Mouse (Mus musculus) CH12F3 (cell line): Measurements from ENCODE around the gene Cd6.

Experiments used
- in situ Hi-C: fragments of 300-500 bp; cut with MboI; formaldehyde crosslinking; loops from 2 replicates; pipeline ENCODE4 v1.14.3; 2020; ENCODE audit warnings: low sequenced_read_pairs

Cd6 gene

DNA sequence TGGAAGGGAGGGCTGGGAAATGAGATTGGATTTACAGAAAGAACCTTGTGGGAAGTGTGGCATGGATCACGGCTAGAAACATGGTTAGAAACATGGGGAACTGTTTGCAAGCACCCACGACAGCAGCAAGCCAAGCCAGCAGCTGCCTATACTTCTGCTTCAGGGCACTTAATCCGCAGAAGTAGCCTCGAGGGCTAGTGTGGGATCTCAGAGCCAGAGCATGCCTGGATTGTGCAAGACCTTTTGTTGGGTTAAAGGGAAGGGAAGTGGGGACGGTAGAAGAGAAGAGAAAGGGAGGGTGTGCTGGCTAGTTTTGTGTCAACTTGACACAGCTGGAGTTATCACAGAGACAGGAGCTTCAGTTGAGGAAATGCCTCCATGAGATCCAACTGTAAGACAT is 26.1 kb downstream of the Cd6 start:
- in situ Hi-C loops: no loop called here

GRCm38 (mm10) chr19:10801906-10802305 is 28.0 kb downstream of the Cd6 start:
- in situ Hi-C loops: no loop called here

GRCm38 (mm10) chr19:10801070-10801469 is 28.8 kb downstream of the Cd6 start:
- in situ Hi-C loops: no loop called here

DNA sequence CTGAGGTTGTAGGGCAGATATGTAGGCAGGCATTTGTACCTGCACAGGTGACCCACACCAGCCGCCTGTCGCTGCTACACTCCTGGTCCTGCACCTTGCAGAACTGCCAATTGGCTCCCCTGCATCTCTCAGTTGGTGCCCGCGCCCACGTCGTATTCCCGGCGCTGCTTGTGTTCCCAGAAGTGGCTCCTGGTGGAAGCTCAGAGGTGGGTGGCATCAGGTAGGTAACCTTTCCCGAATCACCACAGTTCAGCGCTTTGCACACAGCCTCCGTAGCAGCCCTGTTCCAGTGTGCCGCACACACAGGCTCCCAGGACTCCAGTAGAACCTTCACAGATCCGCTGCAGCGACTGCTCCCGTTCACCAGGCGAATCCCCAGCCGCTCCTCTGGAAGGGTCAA is 30.7 kb downstream of the Cd6 start:
- in situ Hi-C loops: no loop called here

GRCm38 (mm10) chr19:10798576-10798975 is 31.3 kb downstream of the Cd6 start:
- in situ Hi-C loops: no loop called here

DNA sequence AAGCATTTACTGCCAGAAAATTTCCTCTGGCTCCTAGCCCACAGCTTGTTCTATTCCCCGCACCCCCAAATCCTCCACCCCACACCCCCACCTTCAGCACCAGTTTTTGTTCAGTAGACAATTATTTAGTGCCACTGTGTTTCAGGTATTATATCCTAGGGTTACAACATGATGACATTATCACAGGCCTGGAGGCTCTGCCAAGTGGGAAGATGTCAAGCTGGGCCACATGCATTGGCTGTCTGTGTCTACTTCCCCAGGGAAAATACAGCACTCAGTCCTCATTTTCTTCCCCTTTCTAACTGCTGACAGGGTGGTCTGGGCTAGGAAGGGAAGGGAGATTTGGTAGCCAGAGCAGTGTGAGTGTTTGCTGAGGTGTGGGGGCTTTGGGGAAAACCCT is 34.9 kb downstream of the Cd6 start:
- in situ Hi-C loops: no loop called here

DNA sequence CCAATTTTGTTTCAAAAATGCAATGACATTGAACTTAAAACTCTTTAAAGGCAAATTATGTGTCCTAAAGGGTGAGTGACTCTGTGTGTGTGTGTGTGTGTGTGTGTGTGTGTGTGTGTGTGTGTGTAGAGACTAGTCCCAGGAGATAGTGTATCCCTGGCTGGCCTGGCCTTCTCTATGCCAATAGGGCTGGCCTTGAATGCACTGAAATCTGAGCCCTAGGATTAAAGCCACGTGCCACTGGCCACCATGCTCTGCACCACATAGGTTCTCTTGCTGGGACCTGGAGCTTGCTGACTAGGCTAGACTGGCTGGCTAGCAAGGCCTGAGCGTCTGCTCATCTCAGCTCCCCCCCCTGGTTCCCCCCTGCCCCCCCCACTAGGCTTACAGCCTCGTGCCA is 36.8 kb downstream of the Cd6 start:
- in situ Hi-C loops: no loop called here

DNA sequence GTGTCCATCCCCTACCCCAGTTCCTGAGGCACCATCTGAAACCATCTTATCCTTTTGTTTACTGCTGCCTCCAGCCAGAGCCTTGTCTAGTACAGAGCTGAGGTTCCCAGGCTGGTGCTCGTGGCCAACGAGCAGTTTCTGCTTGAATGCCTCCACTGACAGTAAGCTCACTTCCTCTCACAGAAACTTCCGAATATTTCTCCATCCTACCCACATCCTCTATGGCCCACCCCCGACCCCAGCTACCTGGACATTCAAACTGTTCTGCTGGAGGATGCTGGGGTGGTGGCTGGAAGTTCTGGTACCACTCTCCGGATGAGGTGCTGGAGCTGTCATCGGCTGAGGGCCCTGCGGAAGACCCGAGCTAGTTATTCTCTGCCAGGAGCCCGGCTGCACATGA is 39.5 kb downstream of the Cd6 start:
- in situ Hi-C loops: no loop called here

DNA sequence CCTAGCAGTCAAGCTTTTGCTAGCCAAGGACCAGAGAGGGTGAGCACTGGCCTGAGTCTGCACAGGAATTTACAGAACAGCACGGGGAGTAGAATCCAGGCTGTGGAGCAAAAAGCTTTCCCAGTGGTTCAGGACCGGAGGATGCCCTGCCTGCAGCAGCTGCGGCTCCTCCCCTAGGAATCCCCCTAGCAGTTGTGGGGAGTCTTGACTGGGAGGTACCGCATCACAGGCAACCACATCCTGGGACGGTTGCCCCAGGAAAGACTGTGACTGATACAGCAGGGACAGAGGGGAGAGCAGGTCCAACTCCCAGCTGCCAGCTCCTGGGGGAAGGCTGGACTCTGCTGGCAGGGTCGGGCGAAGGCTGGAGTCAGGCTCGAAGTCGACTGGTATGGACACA is 41.6 kb downstream of the Cd6 start:
- in situ Hi-C loops: no loop called here

DNA sequence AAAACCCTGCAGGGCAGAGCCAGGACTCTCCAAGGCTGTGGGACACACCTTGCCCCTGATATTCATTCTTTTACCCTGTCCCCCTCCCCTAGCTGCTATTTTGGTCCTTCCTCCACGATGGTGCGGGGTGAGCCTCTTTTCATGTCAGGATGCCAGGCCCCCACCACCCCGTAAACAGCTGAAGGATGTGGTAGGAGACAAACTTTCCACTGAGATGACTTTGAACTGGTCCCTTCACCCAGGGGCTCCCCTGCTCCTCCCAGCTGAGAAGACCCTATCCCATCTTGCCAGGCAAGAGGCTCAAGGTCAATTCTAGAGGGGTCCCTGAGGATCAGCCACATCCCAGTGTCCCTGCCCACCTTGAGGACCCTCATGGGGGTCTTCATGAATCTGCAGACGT is 42.5 kb downstream of the Cd6 start:
- in situ Hi-C loops: no loop called here

GRCm38 (mm10) chr19:10786753-10787152 is 43.1 kb downstream of the Cd6 start:
- in situ Hi-C loops: no loop called here

GRCm38 (mm10) chr19:10784796-10785459 is 44.9 kb downstream of the Cd6 start:
- in situ Hi-C loops: no loop called here

DNA sequence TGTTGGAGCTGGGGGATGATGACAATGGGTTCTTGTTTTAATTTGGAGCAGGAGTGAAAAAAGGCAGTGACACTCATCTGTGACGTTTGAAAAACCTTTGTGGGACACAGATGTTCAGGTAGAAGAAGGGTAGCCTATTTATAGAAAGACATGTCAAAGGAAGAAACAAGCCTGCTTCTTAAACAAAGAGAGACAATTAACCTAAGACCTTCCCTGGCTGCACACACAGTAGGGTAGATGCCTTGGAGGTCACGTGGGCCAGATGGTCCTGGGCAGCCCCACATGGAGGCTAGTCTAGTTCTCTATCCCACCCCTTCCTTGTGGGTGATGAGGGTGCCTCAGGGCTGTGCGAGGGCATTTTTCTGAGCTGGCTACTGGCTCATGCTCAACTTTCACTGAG is 45.8 kb downstream of the Cd6 start:
- in situ Hi-C loops: no loop called here

DNA sequence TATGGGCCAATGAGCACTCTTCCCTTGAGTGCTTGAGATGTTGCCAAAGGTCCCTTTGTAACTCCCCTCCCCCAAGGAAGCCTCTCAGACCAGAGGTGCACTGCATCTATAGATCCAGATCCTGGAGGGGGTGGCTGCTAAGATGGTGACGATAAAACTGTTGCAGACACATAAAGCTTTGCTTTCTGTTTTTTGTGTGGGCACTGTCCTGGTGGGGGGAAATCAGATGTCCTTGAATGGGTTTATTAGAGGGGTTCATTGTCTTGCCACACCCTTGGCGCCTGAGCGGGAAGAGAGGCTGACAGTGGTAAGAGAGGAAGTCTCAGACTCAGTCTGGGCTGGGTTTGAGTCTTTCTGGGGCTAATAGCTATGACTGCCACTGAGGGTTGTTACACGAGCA is 46.7 kb downstream of the Cd6 start:
- in situ Hi-C loops: no loop called here

DNA sequence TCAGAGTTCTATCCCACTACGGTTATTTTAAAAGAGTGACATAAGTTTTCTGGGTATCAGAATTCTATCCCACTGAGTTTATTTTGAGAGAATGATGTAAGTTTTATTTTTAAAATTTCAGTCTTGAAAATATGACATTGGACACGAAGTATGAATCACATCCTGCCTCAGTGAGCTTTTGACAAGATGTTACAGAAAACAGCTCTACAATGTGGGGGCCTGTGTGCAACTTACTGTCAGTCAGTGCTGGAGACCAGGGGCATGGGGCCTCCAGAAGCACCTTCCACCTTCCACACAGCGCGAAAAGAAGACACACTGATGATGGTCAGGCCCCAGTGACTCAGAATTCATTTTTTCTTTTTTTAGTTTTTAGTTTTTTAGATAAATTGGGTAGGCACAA is 48.2 kb downstream of the Cd6 start:
- in situ Hi-C loops: no loop called here

DNA sequence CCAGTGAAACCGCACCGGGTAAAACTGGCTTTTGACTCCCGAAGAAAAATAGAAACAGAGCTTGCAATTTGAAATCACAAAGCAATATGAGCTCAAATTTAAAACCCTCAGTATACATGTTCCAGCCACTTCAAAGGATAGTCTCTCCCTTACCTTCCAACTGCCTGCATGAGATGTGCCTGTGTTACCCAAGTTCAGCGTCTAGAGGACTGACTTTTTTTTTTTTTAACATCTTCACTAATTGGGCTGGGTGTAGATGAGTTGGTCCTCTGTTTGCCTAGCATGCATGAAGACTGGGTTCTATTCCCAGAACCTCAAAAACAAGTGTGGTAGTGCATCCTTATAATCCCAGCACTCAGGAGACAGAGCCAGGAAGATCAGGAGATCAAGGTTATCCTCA is 53.0 kb downstream of the Cd6 start:
- in situ Hi-C loops: no loop called here

DNA sequence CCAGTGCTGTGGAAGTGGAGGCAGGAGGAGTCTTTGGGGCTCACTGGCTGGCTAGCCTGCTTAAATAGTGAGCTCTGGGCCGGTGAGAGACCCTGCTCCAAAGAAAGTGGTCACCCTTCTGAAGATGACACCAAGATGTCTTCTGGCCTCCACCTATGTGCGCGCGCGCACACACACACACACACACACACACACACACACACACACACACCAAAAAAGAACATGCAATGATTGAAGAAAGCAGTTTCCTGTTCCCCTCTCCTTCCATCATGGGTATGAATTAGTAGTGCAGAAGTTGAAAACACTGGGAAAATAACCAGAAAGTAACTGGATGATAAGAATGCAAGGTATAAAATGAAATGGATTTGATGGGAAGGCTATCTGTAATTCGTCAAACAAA is 55.7 kb downstream of the Cd6 start:
- in situ Hi-C loops: no loop called here

DNA sequence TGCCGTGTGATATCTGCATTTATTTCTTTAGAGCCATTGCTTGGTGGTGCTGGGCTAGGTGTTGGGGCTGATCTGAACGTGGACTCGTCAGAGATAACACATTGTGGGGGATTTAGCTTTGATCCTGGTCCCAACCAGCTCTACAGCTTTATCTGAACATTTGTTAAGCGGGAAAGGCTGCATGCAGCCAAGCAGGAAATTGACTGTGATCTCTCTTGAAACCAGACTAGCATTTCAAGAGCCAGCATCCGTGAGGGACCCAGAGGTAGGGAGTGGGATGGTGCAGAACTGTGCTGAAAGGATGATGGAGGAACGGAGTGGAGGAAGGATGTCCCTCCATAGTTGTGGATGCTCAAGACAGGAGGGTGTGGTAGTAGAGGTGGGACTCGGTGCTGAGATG is 56.5 kb downstream of the Cd6 start:
- in situ Hi-C loops: no loop called here

GRCm38 (mm10) chr19:10772866-10773265 is 57.0 kb downstream of the Cd6 start:
- in situ Hi-C loops: no loop called here

DNA sequence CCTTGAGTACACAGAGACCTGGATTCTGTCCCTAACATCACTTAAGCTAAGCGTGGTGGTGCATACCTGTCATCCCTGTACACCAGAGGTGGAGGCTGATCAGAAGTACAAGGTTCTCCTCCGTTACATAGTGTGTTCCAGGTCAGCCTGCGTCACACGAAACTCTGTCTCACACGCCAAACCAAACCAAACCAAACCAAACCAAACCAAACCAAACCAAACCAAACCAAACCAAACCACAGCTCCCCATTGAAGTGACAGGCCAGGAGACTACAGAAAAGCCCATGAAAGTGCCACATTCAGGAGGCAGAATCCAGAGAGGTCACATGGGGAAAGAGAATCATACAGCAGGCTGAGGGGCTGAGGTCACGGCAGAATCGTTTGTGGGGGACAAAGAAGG is 57.9 kb downstream of the Cd6 start:
- in situ Hi-C loops: no loop called here

GRCm38 (mm10) chr19:10769429-10770195 is 60.2 kb downstream of the Cd6 start:
- in situ Hi-C loops: no loop called here

- in situ Hi-C loops: no loop called here
These were observed 61.0 kb downstream of the Cd6 start for GRCm38 (mm10) chr19:10768694-10769428.
